Mouse (Mus musculus) hematopoietic stem cell, adult 5-6 weeks (primary cell): Measurements from ENCODE around the gene Tmem230. TPM values are rescaled to one million over a fixed set of nuclear protein-coding genes. Genes with fewer than 3 reads are reported as not detected.

Experiments used
- ATAC-seq, 2 experiments: fragments of 125-278 bp in 1 of 2; replicated peaks in 1 of 2; 2 replicates each; pipeline ENCODE4 v1.8.0; 2016 to 2017; ENCODE audit warnings: inconsistent platforms in 2 of 2, mild to moderate bottlenecking in 2 of 2, moderate number of reproducible peaks in 2 of 2, low read depth in 1 of 2, moderate TSS enrichment in 1 of 2; ENCODE audit not compliant: low FRiP score in 2 of 2, poor library complexity in 2 of 2, severe bottlenecking in 2 of 2, insufficient read depth in 1 of 2, low TSS enrichment in 1 of 2
- total RNA-seq: library from RNA; stranded (forward); fragments of 172-1452, 232-1000 nt; gene quantifications from 2 replicates; pipeline ENCODE4 v1.2.3, GENCODE M21; 2017

Tmem230 gene
- total RNA-seq, 1 experiment from 2014 or later = 36.4 TPM

GRCm38 (mm10) chr2:132278273-132278853, 30.8 kb upstream of the Tmem230 start:
- no peak for ATAC-seq

GRCm38 (mm10) chr2:132276249-132276648, 28.6 kb upstream of the Tmem230 start:
- no peak for ATAC-seq

- ATAC-seq = no peak
Measured at GRCm38 (mm10) chr2:132275527-132275926, 27.9 kb upstream of the Tmem230 start.

- ATAC-seq = no peak
Measured at GRCm38 (mm10) chr2:132272694-132273389, 25.2 kb upstream of the Tmem230 start.

GRCm38 (mm10) chr2:132270331-132270951, 22.8 kb upstream of the Tmem230 start:
- no peak for ATAC-seq

- ATAC-seq = peak; percentile 38 to 64; a peak in 2 of 4 replicates
Measured at GRCm38 (mm10) chr2:132269217-132269616, 21.6 kb upstream of the Tmem230 start.

- peak; percentile 28 to 34; a peak in 3 of 4 replicates for ATAC-seq
Measured at GRCm38 (mm10) chr2:132266086-132266485, 18.5 kb upstream of the Tmem230 start.

- peak; percentile 17 to 20; a peak in 2 of 4 replicates for ATAC-seq
Measured at GRCm38 (mm10) chr2:132265196-132265595, 17.6 kb upstream of the Tmem230 start.

GRCm38 (mm10) chr2:132264266-132264710, 16.7 kb upstream of the Tmem230 start:
- no peak for ATAC-seq

- peak; percentile 22 to 34; a peak in 2 of 4 replicates for ATAC-seq
Measured at GRCm38 (mm10) chr2:132263421-132264265, 16.0 kb upstream of the Tmem230 start.

- ATAC-seq = peak; percentile 95
Measured at GRCm38 (mm10) chr2:132262879-132263398, 15.3 kb upstream of the Tmem230 start, which contains the start of gene Cds2. TSS of gene Cds2 (plus strand) at chr2:132263148.

GRCm38 (mm10) chr2:132262175-132262574, 14.6 kb upstream of the Tmem230 start:
- ATAC-seq = no peak

GRCm38 (mm10) chr2:132260601-132261000, 13.0 kb upstream of the Tmem230 start:
- ATAC-seq = no peak

GRCm38 (mm10) chr2:132257350-132258068, 9.9 kb upstream of the Tmem230 start:
- ATAC-seq = no peak

GRCm38 (mm10) chr2:132253603-132254002, 6.0 kb upstream of the Tmem230 start:
- ATAC-seq = no peak

- peak; percentile 95 to 96 for ATAC-seq
Measured at GRCm38 (mm10) chr2:132252542-132253528, 5.2 kb upstream of the Tmem230 start, which contains the start of gene Pcna. TSS of gene Pcna (minus strand) at chr2:132253314.
